Mouse (Mus musculus) ES-E14 (cell line): ENCODE measurements at regions not wholly inside any gene's neighbourhood (a gene's known extent, or its start where the extent isn't known, plus 50 kb on each side); places are given as distances from the start of the nearest gene placed in this dataset.

Source experiments
- DNase-seq: peaks from one replicate; pipeline ENCODE4 v3.0.0-alpha.2; 2013; ENCODE audit warnings: low read depth, low spot score
- H3K27ac ChIP-seq: 2 replicates; pipeline ENCODE4 v1.5.1; 2012; ENCODE audit warnings: low read depth, mild to moderate bottlenecking, low read length, moderate library complexity, mixed read lengths; ENCODE audit not compliant: poor library complexity, insufficient read depth, severe bottlenecking
- H3K36me3 ChIP-seq: 2 replicates; pipeline ENCODE4 v1.6.1; 2012; ENCODE audit warnings: mild to moderate bottlenecking, low read length, moderate library complexity, mixed read lengths; ENCODE audit not compliant: control insufficient read depth, poor library complexity, insufficient read depth, severe bottlenecking
- H3K4me1 ChIP-seq, 2 experiments: fragments of 150-350 bp in 1 of 2; sonication (generic) in 1 of 2; 2 replicates each; pipeline ENCODE4 v1.6.1; 2012; ENCODE audit warnings: low read length in 2 of 2, mild to moderate bottlenecking in 1 of 2, mixed read lengths in 1 of 2; ENCODE audit not compliant: control insufficient read depth in 2 of 2, insufficient read depth in 2 of 2, poor library complexity in 1 of 2
- H3K4me3 ChIP-seq, 2 experiments: fragments of 150-350 bp in 1 of 2; sonication (generic) in 1 of 2; 2 replicates each; pipeline ENCODE4 v1.5.1; 2012; ENCODE audit warnings: low read length in 2 of 2, low read depth in 1 of 2, mild to moderate bottlenecking in 1 of 2, mixed read lengths in 1 of 2; ENCODE audit not compliant: insufficient read depth in 1 of 2, poor library complexity in 1 of 2, severe bottlenecking in 1 of 2
- H3K9ac ChIP-seq: 2 replicates; pipeline ENCODE4 v1.6.1; 2012; ENCODE audit warnings: low read depth, mild to moderate bottlenecking, low read length, mixed read lengths; ENCODE audit not compliant: poor library complexity, insufficient read depth, severe bottlenecking
- H3K9me3 ChIP-seq: fragments of 150-350 bp; sonication (generic); 2 replicates; pipeline ENCODE4 v1.6.1; 2012; ENCODE audit warnings: low read depth, mild to moderate bottlenecking, low read length; ENCODE audit not compliant: control insufficient read depth, insufficient read depth
- CHD2 ChIP-seq: IDR thresholded peaks from 2 replicates; pipeline ENCODE4 v1.6.1; 2014; ENCODE audit warnings: mild to moderate bottlenecking, low read depth, low read length, inconsistent platforms
- HCFC1 ChIP-seq: IDR thresholded peaks from 2 replicates; pipeline ENCODE4 v1.6.1; 2012; ENCODE audit warnings: low read length, inconsistent platforms, borderline replicate concordance; ENCODE audit not compliant: insufficient read depth
- MAFK ChIP-seq: IDR thresholded peaks from 2 replicates; pipeline ENCODE4 v1.6.1; 2014; ENCODE audit warnings: mild to moderate bottlenecking, low read depth, low read length, inconsistent platforms; ENCODE audit not compliant: insufficient read depth
- ZC3H11A ChIP-seq: IDR thresholded peaks from 2 replicates; pipeline ENCODE4 v1.6.1; 2012; ENCODE audit warnings: low read depth, mild to moderate bottlenecking, inconsistent platforms, low read length, borderline replicate concordance
- ZNF384 ChIP-seq: IDR thresholded peaks from 2 replicates; pipeline ENCODE4 v1.6.1; 2012; ENCODE audit warnings: low read depth, low read length, inconsistent platforms
- in situ Hi-C, 2 experiments: fragments of 600-800 bp; cut with MboI; formaldehyde crosslinking; loops; one replicate each; pipeline ENCODE4 v1.15.1; 2025; ENCODE audit warnings: low sequenced_read_pairs in 2 of 2, inconsistent platforms in 1 of 2; ENCODE audit not compliant: unreplicated experiment in 2 of 2

- Histone ChIP-seq H3K27ac (no peak overlapping the region), H3K9ac (no peak overlapping the region), H3K4me3 (no peak overlapping the region), H3K36me3 (no peaks in the 10 kb centered on the region), H3K4me1 (peaks cover 0 to 8% of the 10 kb centered on the region in 2 experiments; a peak in 1 of 4 replicates), H3K9me3 (no peaks in the 10 kb centered on the region)
- no peak for DNase-seq
- TF ChIP-seq CHD2, result no peak
- TF ChIP-seq ZC3H11A, result no peak
- TF ChIP-seq MAFK, result no peak
- no peak for TF ChIP-seq HCFC1
- TF ChIP-seq ZNF384, result no peak
- in situ Hi-C loops, result no loop called here
Measured at GRCm38 (mm10) chr9:43676011-43676410, 67.8 kb upstream of the Nectin1 start.

GRCm38 (mm10) chr9:43679331-43679730 lies 64.5 kb upstream of the Nectin1 start:
- TF ChIP-seq ZC3H11A (no peak), ZNF384 (no peak), MAFK (no peak), HCFC1 (no peak), CHD2 (no peak)
- peak; percentile 16 for DNase-seq
- no peaks in the 10 kb centered on the region; the same call in 1 of the 2 replicates for H3K36me3 ChIP-seq
- in situ Hi-C loops, result no loop called here
- no peaks in the 10 kb centered on the region for H3K9me3 ChIP-seq
- no peak overlapping the region for H3K27ac ChIP-seq
- H3K4me3 ChIP-seq, result peak overlapping the region in 1 of 2 experiments; percentile 27; a peak in 1 of 4 replicates
- peaks cover 0 to 6% of the 10 kb centered on the region in 2 experiments; a peak in 1 of 4 replicates for H3K4me1 ChIP-seq
- H3K9ac ChIP-seq, result 0 out of 2 replicates have a peak overlapping the region, but pooled peaks have one; percentile 4

- TF ChIP-seq CHD2 (no peak), ZNF384 (no peak), MAFK (no peak), HCFC1 (no peak), ZC3H11A (no peak)
- Histone ChIP-seq H3K9me3 (no peaks in the 10 kb centered on the region), H3K36me3 (no peaks in the 10 kb centered on the region; the same call in 1 of the 2 replicates), H3K27ac (no peak overlapping the region), H3K4me3 (no peak overlapping the region), H3K9ac (no peak overlapping the region), H3K4me1 (peaks cover 0 to 6% of the 10 kb centered on the region in 2 experiments; a peak in 1 of 4 replicates)
- DNase-seq, result no peak
- in situ Hi-C loops, result no loop called here
Measured at GRCm38 (mm10) chr9:43681317-43681716, 62.5 kb upstream of the Nectin1 start.

GRCm38 (mm10) chr9:43682102-43682501 lies 61.7 kb upstream of the Nectin1 start:
- Histone ChIP-seq H3K9ac (no peak overlapping the region), H3K4me1 (peaks cover 0 to 6% of the 10 kb centered on the region in 2 experiments; a peak in 1 of 4 replicates), H3K9me3 (no peaks in the 10 kb centered on the region), H3K4me3 (no peak overlapping the region), H3K36me3 (no peaks in the 10 kb centered on the region; the same call in 1 of the 2 replicates), H3K27ac (0 out of 2 replicates have a peak overlapping the region, but pooled peaks have one; percentile 10)
- in situ Hi-C loops, result no loop called here
- TF ChIP-seq CHD2, result no peak
- TF ChIP-seq HCFC1, result no peak
- TF ChIP-seq ZNF384, result no peak
- no peak for TF ChIP-seq MAFK
- TF ChIP-seq ZC3H11A, result no peak
- no peak for DNase-seq
